Mouse (Mus musculus): ENCODE results near the gene Gm49358. TPM values are rescaled to one million over a fixed set of nuclear protein-coding genes. Genes with fewer than 3 reads are reported as not detected.

Gm49358 gene
- total RNA-seq (2023), result 3.5 TPM

DNA sequence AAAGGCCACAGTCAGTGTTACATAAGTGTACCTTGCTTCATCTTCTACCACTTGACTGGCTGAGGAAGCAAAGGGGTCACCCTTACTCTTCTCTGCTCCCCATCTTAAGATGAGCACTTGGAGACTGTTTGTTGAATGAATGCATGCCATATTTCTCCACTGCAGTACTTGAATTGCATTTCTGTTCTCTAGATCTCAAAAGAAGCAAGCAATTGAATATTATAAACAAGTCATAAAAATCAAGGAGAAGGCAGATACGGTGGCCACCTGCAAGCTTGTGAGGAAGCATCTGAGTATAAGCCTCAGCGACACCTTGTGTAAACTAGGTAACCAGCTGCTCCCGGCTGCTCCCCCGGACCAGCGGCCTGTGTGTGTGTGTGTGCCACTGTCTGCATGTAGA, at the start of gene Gm49358:
Gm49358 (plus strand) TSS at position 301 of the 400 bp plus-strand sequence.

GRCm38 (mm10) chr10:86778398-86779116, 14.8 kb downstream of the Gm49358 start, which contains the start of gene Nt5dc3:
Nt5dc3 (plus strand) TSS chr10:86779005.

Other genes starting within 250 kb of the Gm49358 start
- 267 TPM for gene Hsp90b1, start 58.5 kb upstream of the Gm49358 start, total RNA-seq (2023)
- 4.0 TPM for gene Ttc41, start 58.2 kb upstream of the Gm49358 start, total RNA-seq (2023)
- gene Nt5dc3, start 15.0 kb downstream of the Gm49358 start, total RNA-seq (2023), result 10.0 TPM
- gene Stab2, start 244.1 kb downstream of the Gm49358 start, total RNA-seq (2023), result 0.92 TPM